Mouse (Mus musculus) MEL (cell line): Measurements from ENCODE around the gene Grid2ip. TPM values are rescaled to one million over a fixed set of nuclear protein-coding genes. Genes with fewer than 3 reads are reported as not detected.

Source experiments
- DNase-seq: peaks from one replicate; pipeline ENCODE4 v3.0.0; 2011; ENCODE audit warnings: low read depth, low spot score
- H3K27ac ChIP-seq: 2 replicates; pipeline ENCODE4 v1.5.1; 2012; ENCODE audit warnings: low read depth, mild to moderate bottlenecking, control low read depth, low read length, moderate library complexity; ENCODE audit not compliant: control insufficient read depth
- H3K27me3 ChIP-seq, 2 experiments: fragments of 150-350 bp in 1 of 2; sonication (generic) in 1 of 2; 2 replicates each; pipeline ENCODE4 v1.6.1; 2012; ENCODE audit warnings: low read length in 2 of 2, mild to moderate bottlenecking in 2 of 2, improper control_type of control experiment in 1 of 2, moderate library complexity in 1 of 2; ENCODE audit not compliant: insufficient read depth in 2 of 2, control insufficient read depth in 1 of 2
- H3K36me3 ChIP-seq, 2 experiments: 2 replicates each; pipeline ENCODE4 v1.6.1; 2012 to 2014; ENCODE audit warnings: low read length in 2 of 2, improper control_type of control experiment in 1 of 2, inconsistent platforms in 1 of 2, mild to moderate bottlenecking in 1 of 2; ENCODE audit not compliant: insufficient read depth in 2 of 2, control insufficient read depth in 1 of 2
- H3K4me1 ChIP-seq, 2 experiments: fragments of 150-350 bp in 1 of 2; sonication (generic) in 1 of 2; 2 replicates each; pipeline ENCODE4 v1.6.1; 2012; ENCODE audit warnings: low read length in 2 of 2, improper control_type of control experiment in 1 of 2, mild to moderate bottlenecking in 1 of 2; ENCODE audit not compliant: insufficient read depth in 2 of 2, control insufficient read depth in 1 of 2
- H3K4me3 ChIP-seq, 2 experiments: fragments of 150-350 bp in 1 of 2; sonication (generic) in 1 of 2; 2 replicates each; pipeline ENCODE4 v1.5.1; 2012; ENCODE audit warnings: low read depth in 2 of 2, low read length in 2 of 2, mild to moderate bottlenecking in 2 of 2, moderate library complexity in 2 of 2, control low read depth in 1 of 2, improper control_type of control experiment in 1 of 2; ENCODE audit not compliant: control insufficient read depth in 1 of 2, insufficient read depth in 1 of 2
- H3K79me2 ChIP-seq: 2 replicates; pipeline ENCODE4 v1.6.1; 2012; ENCODE audit warnings: mild to moderate bottlenecking, low read length, moderate library complexity; ENCODE audit not compliant: control insufficient read depth, poor library complexity, insufficient read depth
- H3K9ac ChIP-seq: 2 replicates; pipeline ENCODE4 v1.6.1; 2012; ENCODE audit warnings: low read depth, mild to moderate bottlenecking, control low read depth, low read length, moderate library complexity; ENCODE audit not compliant: control insufficient read depth, poor library complexity, severe bottlenecking
- H3K9me3 ChIP-seq: fragments of 150-350 bp; sonication (generic); replicated peaks from 2 replicates; pipeline ENCODE4 v1.6.1; 2012; ENCODE audit warnings: mild to moderate bottlenecking, low read length, improper control_type of control experiment, moderate library complexity; ENCODE audit not compliant: insufficient read depth
- BHLHE40 ChIP-seq: IDR thresholded peaks from 2 replicates; pipeline ENCODE4 v1.6.1; 2012; ENCODE audit warnings: low read depth, mild to moderate bottlenecking, inconsistent platforms, low read length, improper control_type of control experiment, borderline replicate concordance
- CHD1 ChIP-seq: IDR thresholded peaks from 2 replicates; pipeline ENCODE4 v1.6.1; 2012; ENCODE audit warnings: low read depth, mild to moderate bottlenecking, inconsistent platforms, low read length, improper control_type of control experiment
- CHD2 ChIP-seq: IDR thresholded peaks from 2 replicates; pipeline ENCODE4 v1.6.1; 2011; ENCODE audit warnings: low read length, improper control_type of control experiment
- CTCF ChIP-seq, 3 experiments: IDR thresholded peaks in 2 of 3; conservative IDR thresholded peaks in 1 of 3; 2 replicates each; pipeline ENCODE4 v1.5.1; 2011 to 2012; ENCODE audit warnings: low read length in 3 of 3, low read depth in 2 of 3, mild to moderate bottlenecking in 2 of 3, improper control_type of control experiment in 1 of 3, inconsistent platforms in 1 of 3, mixed read lengths in 1 of 3, moderate library complexity in 1 of 3; ENCODE audit not compliant: control insufficient read depth in 1 of 3, insufficient read depth in 1 of 3, poor library complexity in 1 of 3, severe bottlenecking in 1 of 3
- E2F4 ChIP-seq: IDR thresholded peaks from 2 replicates; pipeline ENCODE4 v1.6.1; 2011; ENCODE audit warnings: low read depth, low read length, improper control_type of control experiment, borderline replicate concordance
- ELF1 ChIP-seq: IDR thresholded peaks from 2 replicates; pipeline ENCODE4 v1.6.1; 2014; ENCODE audit warnings: low read depth, mild to moderate bottlenecking, inconsistent platforms, low read length, improper control_type of control experiment, moderate library complexity
- EP300 ChIP-seq, 2 experiments: IDR thresholded peaks; 2 replicates each; pipeline ENCODE4 v1.6.1; 2011; ENCODE audit warnings: improper control_type of control experiment in 2 of 2, low read length in 2 of 2, low read depth in 1 of 2, mild to moderate bottlenecking in 1 of 2
- ETS1 ChIP-seq: IDR thresholded peaks from 2 replicates; pipeline ENCODE4 v1.6.1; 2012; ENCODE audit warnings: low read depth, mild to moderate bottlenecking, inconsistent platforms, low read length, improper control_type of control experiment, moderate library complexity
- GATA1 ChIP-seq: IDR thresholded peaks from 2 replicates; pipeline ENCODE4 v1.6.1; 2011; ENCODE audit warnings: low read depth, low read length, improper control_type of control experiment
- HCFC1 ChIP-seq: IDR thresholded peaks from 2 replicates; pipeline ENCODE4 v1.6.1; 2012; ENCODE audit warnings: low read depth, mild to moderate bottlenecking, inconsistent platforms, low read length, improper control_type of control experiment, moderate library complexity
- MAFK ChIP-seq: IDR thresholded peaks from 2 replicates; pipeline ENCODE4 v1.6.1; 2011; ENCODE audit warnings: low read depth, mild to moderate bottlenecking, low read length, improper control_type of control experiment, borderline replicate concordance
- MAX ChIP-seq: IDR thresholded peaks from 2 replicates; pipeline ENCODE4 v1.6.1; 2011; ENCODE audit warnings: low read length, improper control_type of control experiment
- MEF2A ChIP-seq: IDR thresholded peaks from 2 replicates; pipeline ENCODE4 v1.6.1; 2014; ENCODE audit warnings: low read depth, mild to moderate bottlenecking, inconsistent platforms, low read length, improper control_type of control experiment; ENCODE audit not compliant: poor library complexity, insufficient replicate concordance, severe bottlenecking; ENCODE audit errors: extremely low read depth
- MXI1 ChIP-seq: IDR thresholded peaks from 2 replicates; pipeline ENCODE4 v1.6.1; 2011; ENCODE audit warnings: mild to moderate bottlenecking, low read depth, low read length, improper control_type of control experiment
- MYB ChIP-seq: IDR thresholded peaks from 2 replicates; pipeline ENCODE4 v1.6.1; 2011; ENCODE audit warnings: mild to moderate bottlenecking, low read depth, low read length, improper control_type of control experiment
- MYC ChIP-seq: IDR thresholded peaks from 2 replicates; pipeline ENCODE4 v1.6.1; 2011; ENCODE audit warnings: low read depth, mild to moderate bottlenecking, low read length, improper control_type of control experiment, moderate library complexity
- NELFE ChIP-seq: IDR thresholded peaks from 2 replicates; pipeline ENCODE4 v1.6.1; 2011; ENCODE audit warnings: low read depth, low read length, improper control_type of control experiment
- NRF1 ChIP-seq: IDR thresholded peaks from 2 replicates; pipeline ENCODE4 v1.6.1; 2014; ENCODE audit warnings: low read depth, mild to moderate bottlenecking, inconsistent platforms, low read length, improper control_type of control experiment, moderate library complexity; ENCODE audit not compliant: poor library complexity, insufficient read depth, severe bottlenecking
- POLR2A ChIP-seq, 2 experiments: IDR thresholded peaks; 2 replicates each; pipeline ENCODE4 v1.6.1; 2011 to 2012; ENCODE audit warnings: low read length in 2 of 2, mild to moderate bottlenecking in 2 of 2, control low read depth in 1 of 2, improper control_type of control experiment in 1 of 2, low read depth in 1 of 2, moderate library complexity in 1 of 2; ENCODE audit not compliant: control insufficient read depth in 1 of 2, insufficient read depth in 1 of 2, poor library complexity in 1 of 2
- POLR2AphosphoS2 ChIP-seq: IDR thresholded peaks from 2 replicates; pipeline ENCODE4 v1.6.1; 2011; ENCODE audit warnings: low read length, improper control_type of control experiment
- POLR2AphosphoS5 ChIP-seq: IDR thresholded peaks from 2 replicates; pipeline ENCODE4 v1.6.1; 2012; ENCODE audit warnings: low read depth, borderline replicate concordance, mild to moderate bottlenecking, inconsistent platforms, low read length, moderate library complexity, mixed read lengths
- RAD21 ChIP-seq: IDR thresholded peaks from 2 replicates; pipeline ENCODE4 v1.6.1; 2011; ENCODE audit warnings: mild to moderate bottlenecking, low read depth, low read length, improper control_type of control experiment
- RCOR1 ChIP-seq: IDR thresholded peaks from 2 replicates; pipeline ENCODE4 v1.6.1; 2012; ENCODE audit warnings: low read depth, mild to moderate bottlenecking, inconsistent platforms, low read length, improper control_type of control experiment
- SIN3A ChIP-seq: IDR thresholded peaks from 2 replicates; pipeline ENCODE4 v1.6.1; 2012; ENCODE audit warnings: low read length, improper control_type of control experiment, inconsistent platforms
- SMC3 ChIP-seq: IDR thresholded peaks from 2 replicates; pipeline ENCODE4 v1.6.1; 2011; ENCODE audit warnings: low read depth, low read length, improper control_type of control experiment
- TAL1 ChIP-seq: IDR thresholded peaks from 2 replicates; pipeline ENCODE4 v1.6.1; 2012; ENCODE audit warnings: mild to moderate bottlenecking, inconsistent platforms, low read length, moderate library complexity, mixed read lengths
- TBP ChIP-seq: IDR thresholded peaks from 2 replicates; pipeline ENCODE4 v1.8.0; 2011; ENCODE audit warnings: low read depth, low read length, improper control_type of control experiment
- TCF12 ChIP-seq: IDR thresholded peaks from 2 replicates; pipeline ENCODE4 v1.6.1; 2014; ENCODE audit warnings: low read depth, mild to moderate bottlenecking, inconsistent platforms, low read length, improper control_type of control experiment, moderate library complexity
- UBTF ChIP-seq: IDR thresholded peaks from 2 replicates; pipeline ENCODE4 v1.6.1; 2012; ENCODE audit warnings: low read depth, mild to moderate bottlenecking, inconsistent platforms, low read length, improper control_type of control experiment, moderate library complexity, borderline replicate concordance; ENCODE audit not compliant: insufficient read depth
- USF2 ChIP-seq, 2 experiments: IDR thresholded peaks; 2 replicates each; pipeline ENCODE4 v1.6.1; 2011 to 2012; ENCODE audit warnings: improper control_type of control experiment in 2 of 2, low read length in 2 of 2, borderline replicate concordance in 1 of 2, inconsistent platforms in 1 of 2, low read depth in 1 of 2, mild to moderate bottlenecking in 1 of 2; ENCODE audit not compliant: insufficient read depth in 1 of 2
- polyA plus RNA-seq, 2 experiments: library from polyadenylated mRNA; stranded (reverse) in 1 of 2; unstranded in 1 of 2; fragments of >175 nt in 1 of 2; fragments of >200 nt in 1 of 2; gene quantifications; 2 replicates each; pipeline versions ENCODE4 v1.2.1 to v1.2.4; 2012; ENCODE audit warnings: low replicate concordance in 2 of 2, low read depth in 1 of 2; ENCODE audit not compliant: insufficient read length in 2 of 2, insufficient read depth in 1 of 2, missing spikeins in 1 of 2
- total RNA-seq: library from RNA; depleted of rRNA; stranded (reverse); fragments of 300-350 nt; gene quantifications from 2 replicates; pipeline ENCODE4 v1.2.3, GENCODE M21; 2012

Grid2ip gene
- total and polyA plus RNA-seq, 3 experiments, result not detected

- Histone ChIP-seq H3K9me3 (no peaks in the 10 kb centered on the region), H3K9ac (no peak overlapping the region)
- peak; percentile 73 to 89 (median 78) for TF ChIP-seq CTCF (IDR thresholded peaks at IDR 0.05 in 2 of 3, conservative IDR thresholded peaks at IDR 0.05 in 1 of 3; ENCODE audit: control insufficient read depth in 1 of 3, insufficient read depth in 1 of 3, low read depth in 2 of 3, low read length in 3 of 3, poor library complexity in 1 of 3, severe bottlenecking in 1 of 3)
- 0 out of 2 replicates have a peak, but pooled peaks have one; percentile 36 for TF ChIP-seq SMC3
- no peak for TF ChIP-seq MYB
- TF ChIP-seq, all 39 proteins: peak for 2
- Histone ChIP-seq H3K4me1 (peaks cover 0 to 10% of the 10 kb centered on the region in 2 experiments; a peak in 1 of 4 replicates), H3K27me3 (no peaks in the 10 kb centered on the region), H3K4me3 (no peak overlapping the region), H3K79me2 (peaks cover 69% of the 10 kb centered on the region), H3K36me3 (peaks cover 10 to 18% of the 10 kb centered on the region in 2 experiments), H3K27ac (no peak overlapping the region)
- DNase-seq, result peak; percentile 87
These were observed 45.3 kb upstream of the Grid2ip start for GRCm38 (mm10) chr5:143311886-143312285.

GRCm38 (mm10) chr5:143314183-143314729 lies 42.9 kb upstream of the Grid2ip start:
- peaks cover 0 to 10% of the 10 kb centered on the region in 2 experiments; a peak in 1 of 4 replicates for H3K4me1 ChIP-seq
- H3K79me2 ChIP-seq, result peaks cover 52% of the 10 kb centered on the region
- peaks cover 12 to 18% of the 10 kb centered on the region in 2 experiments for H3K36me3 ChIP-seq
- H3K9ac ChIP-seq, result peak overlapping the region; percentile 98
- H3K27me3 ChIP-seq, result no peaks in the 10 kb centered on the region
- H3K9me3 ChIP-seq, result no peaks in the 10 kb centered on the region
- H3K4me3 ChIP-seq, result peak overlapping the region; percentile 76 to 91
- H3K27ac ChIP-seq, result peak overlapping the region; percentile 89
- DNase-seq, result peak; percentile 87
- TF ChIP-seq MYC (peak; percentile 89), POLR2A (IDR thresholded peaks at IDR 0.05; ENCODE audit: control insufficient read depth in 1 of 2, insufficient read depth in 1 of 2, low read depth in 1 of 2, low read length in 2 of 2, poor library complexity in 1 of 2) (peak in 1 of 2 experiments; percentile 59; a peak in 1 of 4 replicates), MAFK (no peak), RAD21 (no peak), RCOR1 (no peak; the same call in 1 of the 2 replicates), POLR2AphosphoS5 (no peak), ELF1 (peak; percentile 86), BHLHE40 (no peak), MAX (peak; percentile 69), TCF12 (no peak), MEF2A (no peak), MYB (no peak), UBTF (no peak), NELFE (no peak), TBP (peak; percentile 60), NRF1 (no peak), TAL1 (peak; percentile 55; the same call in 1 of the 2 replicates), SIN3A (peak; percentile 73), ETS1 (0 out of 2 replicates have a peak, but pooled peaks have one; percentile 16), MXI1 (peak; percentile 72; the same call in 1 of the 2 replicates), POLR2AphosphoS2 (no peak), CHD2 (no peak), CHD1 (no peak), HCFC1 (no peak), USF2 (IDR thresholded peaks at IDR 0.05; ENCODE audit: borderline replicate concordance in 1 of 2, insufficient read depth in 1 of 2, low read depth in 1 of 2, low read length in 2 of 2) (no peak), E2F4 (no peak), EP300 (IDR thresholded peaks at IDR 0.05; ENCODE audit: low read depth in 1 of 2, low read length in 2 of 2) (no peak), SMC3 (no peak), GATA1 (peak; percentile 43)
